Mouse (Mus musculus) thymus, postnatal 25 days (tissue): ENCODE results near the gene Smad3.
A peak's percentile ranks its signal among the peaks of the same experiment; 100 is the strongest.

Experiments
- DNase-seq: peaks from one replicate; pipeline ENCODE4 v3.0.0; 2022

The Smad3 gene

DNA sequence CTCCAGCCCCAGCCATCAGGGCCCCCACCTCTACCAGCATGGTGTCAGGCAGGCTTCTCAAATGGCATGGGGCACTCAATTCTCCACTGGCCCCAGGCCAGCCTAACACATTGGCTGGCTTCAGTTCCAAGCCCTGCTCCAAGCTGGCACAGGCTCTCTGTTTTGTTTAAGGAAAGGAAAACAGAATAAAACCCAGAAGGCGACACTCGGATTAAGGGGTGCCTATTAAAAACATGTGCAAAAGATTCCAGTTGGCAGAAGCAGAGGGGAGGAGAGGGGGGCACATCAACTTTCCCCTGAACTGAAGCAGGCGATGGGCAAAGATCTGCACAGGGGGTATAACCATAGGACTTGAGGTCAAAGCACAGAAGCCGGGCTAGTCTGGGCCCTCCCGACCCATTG, 98.8 kb downstream of the Smad3 start:
- no peak for DNase-seq

DNA sequence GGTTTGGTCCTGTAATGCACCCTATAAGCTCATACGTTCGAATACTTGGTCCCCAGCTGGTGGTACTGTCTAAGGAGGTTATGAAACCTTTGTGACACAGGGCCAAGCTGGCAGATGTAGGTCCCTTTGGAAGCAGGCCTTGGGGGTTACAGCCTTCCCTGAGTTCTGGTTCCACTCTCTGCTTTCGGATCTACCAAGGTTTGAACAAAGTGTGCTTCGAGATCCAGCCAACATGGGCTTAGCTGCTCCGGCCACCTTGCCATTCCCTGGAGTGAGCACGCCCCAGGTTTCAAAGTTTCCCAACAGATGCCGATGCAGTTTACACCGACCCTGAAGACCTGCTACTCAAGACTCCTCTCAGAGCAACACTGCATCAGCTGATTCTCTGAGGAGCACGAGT, 99.4 kb downstream of the Smad3 start:
- no peak for DNase-seq

DNA sequence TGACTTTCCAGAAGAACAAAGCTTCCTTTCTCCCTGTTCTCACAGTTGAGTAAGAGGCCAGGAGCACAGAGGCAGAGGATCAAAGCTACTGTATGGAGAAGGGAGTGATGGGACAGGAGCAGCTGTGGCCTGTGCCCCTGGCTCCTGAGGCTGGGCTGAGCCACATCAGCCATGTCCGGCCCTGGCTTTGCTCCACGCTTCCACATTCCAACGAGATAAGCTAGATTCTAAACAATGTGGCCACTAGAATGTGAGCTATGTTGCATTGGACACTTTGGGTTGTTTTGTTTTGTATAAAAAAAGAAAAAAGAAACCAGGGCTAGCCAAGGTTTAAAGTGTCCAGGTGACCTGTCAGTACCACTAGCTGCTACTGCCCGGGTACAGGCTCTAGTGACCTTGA, 100.6 kb downstream of the Smad3 start:
- DNase-seq = no peak

DNA sequence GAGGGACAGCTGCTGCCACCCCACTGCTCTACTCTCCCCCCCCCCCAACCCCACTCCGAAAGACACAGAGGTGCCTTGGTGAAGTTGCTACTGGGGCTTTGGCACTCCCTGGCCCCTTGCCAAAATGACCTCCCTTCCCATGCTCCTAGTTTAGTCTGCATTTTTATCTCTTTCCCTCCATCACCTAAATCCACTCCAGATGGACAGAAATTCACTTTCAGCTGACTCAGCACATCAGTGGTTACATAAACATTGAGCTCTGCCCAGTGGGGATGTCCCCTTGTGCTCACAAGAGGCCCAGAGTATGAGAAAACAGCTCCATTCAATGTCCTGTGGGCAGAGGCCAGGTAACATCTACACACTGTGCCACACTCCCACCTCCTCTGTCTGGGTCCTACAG, 102.7 kb downstream of the Smad3 start:
- DNase-seq = no peak

DNA sequence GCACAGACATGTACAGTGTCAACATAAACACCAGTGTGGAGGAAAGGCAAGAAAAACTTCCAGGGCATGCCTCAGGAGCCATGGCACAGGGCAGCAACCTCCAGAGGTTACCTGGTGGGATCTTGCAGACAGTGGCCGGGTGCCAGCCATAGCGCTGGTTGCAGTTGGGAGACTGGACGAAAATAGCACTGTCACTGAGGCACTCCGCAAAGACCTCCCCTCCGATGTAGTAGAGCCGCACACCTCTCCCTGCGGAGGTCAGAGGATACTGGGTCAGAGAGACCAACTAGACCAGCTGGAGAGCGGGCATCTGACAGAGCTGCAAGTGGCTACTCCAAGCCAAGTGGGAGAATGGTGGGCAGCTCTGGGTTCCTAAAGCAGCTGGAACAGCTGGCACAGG, 103.2 kb downstream of the Smad3 start:
- DNase-seq = no peak

DNA sequence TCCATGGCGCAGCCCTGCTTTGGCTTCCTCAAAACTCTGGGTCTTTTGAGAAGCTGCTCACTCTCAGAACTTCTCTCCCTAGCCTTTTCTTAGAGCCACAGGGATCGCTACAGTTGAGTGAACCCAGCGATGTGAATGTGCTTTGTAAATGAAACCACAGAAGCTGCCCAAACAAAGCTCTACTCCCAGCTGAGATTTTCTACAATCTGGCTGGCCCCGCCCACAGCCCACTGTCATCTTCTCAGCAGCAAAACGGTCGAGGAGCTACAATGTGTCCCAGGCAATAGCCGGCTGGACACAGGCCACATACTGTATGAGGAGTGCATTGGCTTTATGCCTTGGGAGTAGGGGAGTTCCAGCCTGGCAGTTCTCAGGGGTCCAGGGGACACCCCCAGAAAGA, 104.1 kb downstream of the Smad3 start:
- DNase-seq = no peak

DNA sequence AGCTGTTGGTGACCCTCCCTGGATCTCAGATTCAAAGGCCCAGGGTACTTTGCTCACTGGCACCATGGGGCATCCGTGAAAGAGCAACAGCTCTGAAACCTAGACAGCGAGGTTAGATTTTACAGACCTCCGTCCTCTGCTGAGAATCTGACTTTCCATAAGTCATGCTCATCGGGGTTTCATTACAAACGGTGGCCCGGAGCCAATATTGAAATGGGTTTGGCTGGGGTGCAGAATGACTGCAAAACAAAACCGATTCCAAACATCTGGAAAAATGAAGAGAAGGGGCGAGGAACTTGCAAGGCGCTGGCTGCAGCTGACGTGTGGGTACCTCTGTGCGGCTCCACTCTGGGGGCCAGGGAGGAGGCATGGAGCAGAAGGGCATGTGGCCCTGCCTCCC, 106.2 kb downstream of the Smad3 start:
- DNase-seq = no peak

DNA sequence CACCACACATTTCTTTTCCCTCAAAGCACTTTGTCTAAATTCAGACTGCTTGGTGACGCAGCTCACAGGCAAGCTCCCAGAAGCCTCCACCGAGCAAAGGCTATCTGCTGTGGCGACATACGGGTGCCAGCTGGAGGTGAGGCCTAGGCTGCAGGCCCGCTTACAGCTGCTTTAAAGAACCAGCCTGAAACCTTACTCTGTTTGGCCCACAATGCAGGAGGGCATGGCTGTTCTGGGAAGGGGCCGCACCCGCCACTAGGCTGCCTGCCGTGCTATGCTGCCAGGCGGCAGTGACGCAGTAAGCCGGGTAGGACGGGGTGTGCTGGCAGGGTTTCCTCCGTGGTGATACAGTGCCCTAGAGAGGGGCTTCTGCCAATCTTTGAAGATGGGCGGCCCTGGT, 106.9 kb downstream of the Smad3 start:
- no peak for DNase-seq

DNA sequence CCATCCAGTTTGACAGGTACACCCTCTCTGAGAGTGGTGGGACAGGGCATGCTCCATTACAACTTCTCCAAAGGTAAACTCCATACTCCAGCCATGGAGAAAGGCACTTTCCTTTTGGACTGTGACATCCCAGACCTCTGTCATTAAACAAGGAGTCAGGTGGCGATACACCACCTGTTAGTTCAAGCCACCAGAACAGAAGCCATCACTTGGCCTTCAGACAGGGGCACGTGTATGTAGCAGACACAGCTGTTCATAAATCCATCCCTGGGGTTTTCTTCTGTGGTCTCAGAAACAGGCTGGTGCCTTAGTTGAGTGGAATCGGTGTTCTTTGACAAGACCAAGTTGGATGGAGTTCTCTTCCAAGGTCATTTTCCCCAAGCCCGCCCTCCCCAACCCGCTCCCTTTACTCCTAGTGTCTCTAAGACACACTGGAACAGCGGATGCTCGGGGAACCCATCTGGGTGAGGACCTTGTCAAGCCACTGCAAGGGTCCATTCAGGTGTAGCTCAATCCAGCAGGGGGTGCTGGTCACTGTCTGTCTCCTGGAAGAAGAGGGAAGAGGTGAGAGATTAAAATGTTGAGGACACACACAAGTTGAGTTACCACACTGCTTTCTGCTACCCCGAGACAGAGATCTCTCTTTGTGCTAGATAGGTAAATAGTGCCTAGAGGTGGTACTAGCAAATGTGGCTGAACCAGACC, 107.8 kb downstream of the Smad3 start:
- peak; percentile 64 for DNase-seq

DNA sequence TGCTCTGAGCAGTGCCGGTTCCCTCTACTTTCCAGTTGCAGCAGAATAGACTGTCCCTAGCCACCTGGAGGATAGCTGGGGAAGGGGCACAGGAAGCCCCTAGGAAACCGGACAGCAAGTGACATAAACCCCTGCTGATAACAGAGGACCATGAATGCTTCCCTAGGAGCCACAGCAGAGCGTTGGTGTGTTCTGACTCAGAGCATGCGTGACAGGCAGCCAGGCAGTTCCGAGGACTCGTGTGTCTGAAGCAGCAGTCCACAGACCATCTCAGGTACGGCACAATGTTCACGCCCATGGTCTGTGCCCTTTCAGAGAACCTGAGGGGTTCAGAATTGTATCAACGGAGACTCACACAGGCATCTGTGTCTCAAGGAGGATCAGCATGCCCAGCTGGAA, 109.3 kb downstream of the Smad3 start:
- DNase-seq = no peak

DNA sequence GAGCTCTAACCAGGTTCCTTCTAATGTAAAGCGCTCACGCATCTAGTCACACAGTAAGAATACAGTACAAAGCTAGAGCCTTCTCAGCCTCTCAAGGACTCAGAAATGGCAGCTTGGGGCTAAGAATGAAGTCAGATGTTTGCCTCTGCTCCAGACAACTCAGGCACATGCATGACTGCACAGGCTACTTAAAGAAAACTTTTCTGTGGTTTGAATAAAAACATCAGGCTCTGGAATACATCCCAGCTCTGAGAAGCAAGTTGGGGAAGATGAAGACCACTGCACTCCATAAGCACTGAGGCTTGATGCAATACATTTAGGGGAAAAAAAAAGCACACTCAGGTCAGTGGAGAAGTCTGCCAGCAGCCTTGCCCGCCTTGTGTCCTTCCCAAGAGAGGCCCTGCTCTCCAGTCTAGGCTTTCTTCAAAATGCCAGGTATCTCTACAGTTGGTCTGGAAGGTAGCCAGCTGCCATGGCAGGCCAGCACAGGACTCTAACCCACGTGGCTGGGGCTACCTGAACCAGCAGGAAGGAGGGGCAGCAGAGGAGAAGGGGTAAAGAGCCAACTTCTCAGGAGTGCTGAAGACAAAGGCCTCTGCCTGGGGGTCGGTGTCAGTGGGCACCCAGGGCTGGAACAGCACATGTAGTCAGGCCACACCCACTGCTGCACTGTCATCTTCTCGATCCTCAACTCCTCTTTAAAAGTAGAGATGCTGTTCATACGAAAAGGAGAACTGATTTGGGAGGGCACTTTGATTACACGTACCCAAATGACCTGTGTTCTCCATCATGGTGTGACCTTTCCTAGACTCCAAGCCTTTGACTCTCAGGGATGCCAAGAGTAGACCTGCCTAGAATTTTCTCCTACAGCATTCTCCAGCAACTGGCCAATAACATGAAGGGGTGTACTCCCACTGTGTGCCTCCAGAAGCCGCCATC, 109.9 kb downstream of the Smad3 start:
- DNase-seq = no peak

DNA sequence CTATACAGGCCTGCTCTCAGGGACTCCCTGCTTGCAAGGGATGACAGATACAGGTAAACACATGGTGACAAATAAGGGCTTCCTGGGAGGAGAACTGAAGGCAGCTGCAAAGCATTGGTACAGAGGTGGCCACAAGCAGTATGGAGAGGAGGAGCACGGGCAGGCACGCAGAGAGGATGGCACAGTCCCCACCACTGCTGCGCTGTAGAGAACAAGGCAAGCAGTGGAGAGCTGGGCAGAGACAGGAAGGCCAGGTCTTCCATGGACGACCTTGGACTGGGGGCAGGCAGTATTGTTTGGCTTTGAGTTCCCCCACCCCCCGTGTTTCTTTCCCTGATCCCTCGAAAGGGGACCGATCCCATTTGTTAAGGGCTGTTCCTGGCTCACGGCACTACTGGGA, 112.7 kb downstream of the Smad3 start:
- DNase-seq = no peak

DNA sequence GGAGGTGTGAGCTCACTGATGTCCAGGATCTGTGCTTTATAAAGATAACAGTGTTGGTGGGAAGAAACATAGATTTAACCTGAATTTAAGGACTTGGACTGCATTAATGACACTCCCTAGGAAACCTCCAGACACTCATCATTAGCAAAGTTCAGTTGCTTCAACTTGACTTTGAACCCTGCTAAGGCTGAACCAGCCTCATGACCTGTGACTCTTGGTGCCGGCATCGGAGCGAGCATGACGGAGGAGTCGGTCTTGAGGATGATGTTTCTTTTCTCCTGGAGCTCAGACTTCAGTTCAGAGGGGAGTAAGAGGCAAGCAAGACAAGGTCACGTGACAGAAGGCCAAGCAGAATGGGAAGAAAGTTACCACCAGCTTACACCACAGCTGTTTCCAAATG, 113.8 kb downstream of the Smad3 start:
- no peak for DNase-seq

DNA sequence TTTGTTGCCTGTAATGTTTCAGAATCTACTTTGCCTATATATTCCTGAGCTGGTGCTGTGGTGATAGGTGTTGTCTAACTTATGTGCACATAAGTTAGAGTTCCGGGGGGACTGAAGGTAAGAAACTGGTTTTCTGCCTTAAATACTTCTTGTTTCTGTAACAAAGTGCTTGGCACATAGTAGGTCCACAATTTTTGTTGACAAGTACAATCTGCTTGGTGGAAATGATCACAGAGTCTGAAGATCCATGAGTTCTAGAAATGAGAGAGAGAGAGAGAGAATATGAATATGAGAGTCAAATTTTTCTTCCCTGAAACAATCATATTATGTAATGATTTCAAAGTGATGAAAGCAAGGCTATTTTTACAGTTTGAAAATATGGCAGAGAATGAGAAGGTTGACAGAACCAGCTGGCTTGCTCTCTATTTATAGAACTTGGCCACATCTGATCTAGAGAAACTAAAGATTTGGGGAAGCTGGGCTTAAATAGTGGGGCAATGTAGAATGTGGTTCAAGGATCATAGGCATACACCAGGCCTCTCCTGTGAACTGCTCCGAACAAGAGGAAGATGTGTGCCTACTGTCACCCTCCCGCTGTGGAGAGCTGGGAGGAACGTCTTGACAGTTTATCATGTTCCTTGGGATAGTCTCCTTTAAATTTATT, 115.7 kb downstream of the Smad3 start:
- DNase-seq = no peak

DNA sequence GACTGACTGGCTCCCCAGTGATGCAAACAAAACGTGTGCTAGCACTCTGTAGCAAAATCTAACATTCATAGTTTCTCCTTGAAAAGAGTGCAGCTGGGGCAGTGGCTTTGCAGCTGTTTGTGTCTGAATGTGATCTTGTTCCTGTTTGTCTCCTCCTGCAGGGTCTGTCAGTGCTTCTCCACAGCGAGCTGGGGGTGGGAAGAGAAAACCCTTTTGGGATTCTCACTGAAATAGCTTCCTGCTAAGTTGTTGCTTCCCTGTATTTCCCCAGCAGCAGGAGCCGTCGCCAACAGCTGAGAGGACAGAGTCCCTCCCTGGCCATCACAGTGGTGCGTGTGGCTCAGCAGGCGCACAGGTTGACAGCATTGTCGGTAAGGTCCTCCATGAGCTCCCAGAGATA, 121.7 kb downstream of the Smad3 start:
- DNase-seq = no peak

DNA sequence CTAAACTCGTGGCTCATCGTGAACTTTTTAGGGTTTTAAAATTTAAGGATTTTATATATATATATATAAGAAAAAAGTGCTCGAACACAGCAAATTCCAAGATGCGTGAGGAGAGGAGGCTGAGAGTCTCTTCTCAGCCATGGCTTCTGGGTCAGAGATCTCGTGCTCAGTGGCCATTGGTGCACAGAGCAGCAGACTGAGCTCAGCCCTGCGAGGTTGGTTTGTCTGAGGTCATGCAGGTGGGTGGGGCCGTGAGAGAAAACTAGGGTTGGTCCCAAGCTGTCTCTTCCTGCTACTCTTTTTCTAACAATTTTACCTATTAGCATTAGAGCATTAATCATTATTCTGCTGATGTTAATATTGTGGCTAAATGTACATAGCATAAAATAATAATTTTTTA, 124.5 kb downstream of the Smad3 start:
- no peak for DNase-seq

DNA sequence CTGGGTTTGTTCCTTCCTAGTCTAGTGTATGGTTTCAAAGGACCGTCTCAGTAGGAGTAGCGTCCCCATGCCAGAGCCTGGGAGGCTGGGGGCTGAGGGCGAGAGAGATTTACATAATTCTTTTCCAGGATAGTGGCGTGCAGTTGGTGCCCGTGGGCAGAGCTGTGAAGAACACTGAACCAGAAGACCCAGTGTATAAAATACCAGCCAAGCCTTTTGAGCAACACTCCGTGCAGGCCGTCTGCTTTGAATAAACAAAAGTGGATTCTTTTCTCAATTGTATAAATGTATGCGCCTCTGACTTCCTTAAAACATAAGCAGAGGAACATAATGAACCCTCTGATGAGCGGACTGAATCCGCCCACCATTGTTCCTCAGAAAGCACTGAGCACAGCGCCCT, 124.9 kb downstream of the Smad3 start:
- no peak for DNase-seq

DNA sequence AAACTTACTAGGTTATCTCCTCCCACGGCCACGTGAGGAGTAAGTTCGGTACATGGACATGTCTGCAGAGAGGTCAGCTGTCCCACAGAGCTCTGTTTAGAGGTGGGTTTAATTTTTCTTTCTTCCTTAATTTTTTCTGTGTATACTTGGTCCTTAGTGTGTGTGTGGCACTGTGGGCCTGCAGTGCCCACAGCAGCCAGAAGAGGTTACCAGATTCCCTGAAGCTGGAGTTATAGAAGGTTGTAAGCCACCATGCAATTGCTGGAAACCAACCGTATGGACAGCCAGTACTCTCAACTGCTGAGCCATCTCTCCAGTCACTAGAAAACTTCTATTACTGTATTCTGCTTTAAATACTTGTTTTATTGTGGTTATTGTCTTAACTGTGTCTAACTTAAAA, 125.7 kb downstream of the Smad3 start:
- no peak for DNase-seq

DNA sequence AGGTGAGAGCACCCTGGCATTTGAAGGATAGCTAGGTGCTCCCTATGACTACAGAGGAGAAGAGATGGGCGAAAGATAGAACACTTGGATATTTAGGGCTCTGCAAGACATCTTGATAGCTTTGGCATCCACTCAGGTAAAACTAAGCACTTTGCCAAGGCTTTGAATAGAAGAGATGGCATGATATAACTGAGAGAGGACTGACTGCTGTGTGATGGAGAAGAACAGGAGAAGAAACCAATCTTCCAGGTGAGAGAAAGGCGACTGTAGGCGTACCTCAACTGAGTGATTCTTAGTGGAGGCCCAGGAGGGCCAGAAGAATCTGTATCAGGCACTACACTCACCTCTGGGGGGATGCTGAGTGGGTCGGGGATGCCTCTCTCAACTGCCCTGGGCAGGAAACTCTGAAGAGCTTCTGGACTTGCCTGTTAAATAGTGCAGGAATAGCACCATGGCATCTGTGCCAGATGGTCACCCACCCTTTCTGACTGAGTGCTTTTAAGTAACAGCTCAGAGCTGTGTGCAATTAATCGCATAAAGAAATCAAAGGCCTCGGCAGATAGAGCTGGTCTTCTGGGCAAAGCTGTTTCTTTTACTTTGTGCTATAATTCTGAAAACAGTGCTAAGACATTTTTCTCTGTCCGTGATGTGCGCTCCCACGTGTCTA, 132.6 kb downstream of the Smad3 start:
- no peak for DNase-seq

DNA sequence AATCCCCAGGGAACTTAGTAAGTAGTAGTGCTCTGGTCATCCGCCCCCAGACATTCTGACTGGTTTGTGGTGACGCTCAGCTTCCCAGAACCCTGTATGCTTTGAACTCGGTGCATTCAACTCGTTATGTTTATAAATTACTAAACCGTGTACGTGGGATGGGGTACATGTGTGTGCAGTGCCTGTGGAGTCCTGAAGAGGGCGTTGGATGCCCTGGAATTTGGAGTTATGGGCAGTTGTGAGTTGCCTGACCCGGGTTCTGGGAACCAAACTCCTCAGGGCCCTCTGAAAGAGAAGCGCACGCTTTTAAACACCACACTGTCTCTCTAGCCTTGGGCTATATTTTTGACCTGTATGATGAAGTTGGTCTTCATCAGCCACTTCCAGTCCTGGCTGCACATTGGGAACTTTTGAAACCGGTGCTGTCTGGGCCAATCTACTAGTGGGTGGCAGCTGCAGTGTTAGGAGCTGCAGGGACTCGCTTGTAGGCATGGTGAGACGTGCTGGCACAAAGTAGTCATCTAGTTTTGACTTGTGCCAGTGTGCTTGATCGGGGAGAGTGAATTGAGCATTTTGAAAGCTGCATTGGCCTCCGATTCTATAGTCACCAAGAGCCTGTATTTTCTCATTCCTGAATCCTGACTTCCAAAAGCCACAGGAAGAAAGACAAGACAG, 133.8 kb downstream of the Smad3 start:
- no peak for DNase-seq

DNA sequence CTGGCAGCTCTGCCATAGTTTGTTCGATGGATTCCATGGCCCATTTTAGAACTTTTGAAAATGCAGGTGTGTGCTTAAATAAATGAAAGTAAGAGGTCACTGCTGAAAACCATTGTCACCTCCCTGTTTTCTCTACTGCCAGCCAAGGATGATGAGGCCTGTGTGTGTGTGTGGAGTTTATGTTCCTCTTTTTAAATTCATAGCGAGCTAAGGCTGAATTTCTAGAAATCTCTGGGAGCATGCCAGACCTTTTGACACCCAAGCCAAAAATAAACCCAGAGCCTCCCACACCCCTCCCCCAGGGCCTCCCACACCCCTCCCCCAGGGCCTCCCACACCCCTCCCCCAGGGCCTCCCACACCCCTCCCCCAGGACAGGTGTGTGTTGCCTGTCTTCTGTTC, 139.8 kb downstream of the Smad3 start:
- no peak for DNase-seq
